Mouse (Mus musculus): ENCODE data around the gene Phf20. TPM values are rescaled to one million over a fixed set of nuclear protein-coding genes. Genes with fewer than 3 reads are reported as not detected.

The Phf20 gene
- polyA plus RNA-seq, 1 experiment: 13.4 TPM

DNA sequence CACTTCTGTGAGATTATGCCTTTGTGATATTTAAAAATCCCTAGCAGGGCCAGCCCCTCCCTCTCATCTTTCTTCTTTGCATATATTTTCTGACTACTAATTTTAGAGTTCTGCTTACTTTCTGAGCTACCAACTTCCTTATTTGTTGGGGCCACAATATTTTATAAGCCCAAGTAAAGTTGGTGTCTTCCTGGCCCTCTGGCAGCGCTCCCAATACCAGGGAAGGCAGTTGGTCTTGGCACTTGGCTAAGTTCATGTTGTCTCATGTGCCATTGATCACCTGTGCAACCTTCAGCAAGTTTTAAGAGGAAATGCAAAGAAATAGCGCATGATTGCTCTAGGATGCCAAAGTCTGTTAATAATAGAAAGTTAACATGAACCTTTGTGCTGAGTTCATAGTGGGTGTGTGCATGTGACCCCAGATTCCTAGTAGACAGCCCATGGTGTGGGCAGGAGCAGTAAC, 99.4 kb downstream of the Phf20 start:
- H3K4me3 ChIP-seq: no peak overlapping the region
- no peak for TF ChIP-seq TCF12 (IDR thresholded peaks at IDR 0.05; ENCODE audit: insufficient read depth, poor library complexity, severe bottlenecking)
- TF ChIP-seq CEBPB (IDR thresholded peaks at IDR 0.05; ENCODE audit: insufficient read depth, poor library complexity, severe bottlenecking): no peak
- no peak for TF ChIP-seq SRF (IDR thresholded peaks at IDR 0.05; ENCODE audit: control insufficient read depth, insufficient read length, low read depth)
- TF ChIP-seq MYOG (IDR thresholded peaks at IDR 0.05; ENCODE audit: control insufficient read depth in 1 of 3, insufficient read depth in 1 of 3, insufficient read length in 2 of 3, low read depth in 2 of 3): no peak
- TF ChIP-seq MAX (IDR thresholded peaks at IDR 0.05; ENCODE audit: low read depth): no peak
- no peak for TF ChIP-seq MYOD1 (IDR thresholded peaks at IDR 0.05; ENCODE audit: control insufficient read depth in 1 of 3, insufficient read length in 2 of 3, low read depth in 2 of 3)
- no peak for TF ChIP-seq TCF3 (IDR thresholded peaks at IDR 0.05; ENCODE audit: insufficient read length, low read depth)
- no peak for TF ChIP-seq REST (IDR thresholded peaks at IDR 0.05; ENCODE audit: insufficient read depth, insufficient read length)
- TF ChIP-seq POLR2AphosphoS2 (IDR thresholded peaks at IDR 0.05; ENCODE audit: insufficient read length, low read depth): no peak
- no peak for TF ChIP-seq POLR2A (IDR thresholded peaks at IDR 0.05; ENCODE audit: insufficient read length, low read depth)
- TF ChIP-seq USF1 (IDR thresholded peaks at IDR 0.05; ENCODE audit: low read depth): no peak
- TF ChIP-seq E2F4 (IDR thresholded peaks at IDR 0.05; ENCODE audit: insufficient read depth): no peak

GRCm38 (mm10) chr2:156296190-156296589, 99.9 kb downstream of the Phf20 start:
- Histone ChIP-seq H3K4me2 (ENCODE audit: low read depth) (no peak overlapping the region), H3ac (ENCODE audit: control insufficient read depth, insufficient read length) (no peak overlapping the region), H3K4me3 (no peak overlapping the region), H3K27me3 (ENCODE audit: control insufficient read depth, insufficient read depth, insufficient read length) (no peaks in the 10 kb centered on the region), H3K79me2 (ENCODE audit: control insufficient read depth, insufficient read depth) (no peaks in the 10 kb centered on the region), H3K36me3 (ENCODE audit: control insufficient read depth, insufficient read depth) (peaks cover 14% of the 10 kb centered on the region)
- TF ChIP-seq SRF (IDR thresholded peaks at IDR 0.05; ENCODE audit: control insufficient read depth, insufficient read length, low read depth): no peak
- no peak for TF ChIP-seq MYOG (IDR thresholded peaks at IDR 0.05; ENCODE audit: control insufficient read depth in 1 of 3, insufficient read depth in 1 of 3, insufficient read length in 2 of 3, low read depth in 2 of 3)
- TF ChIP-seq USF1 (IDR thresholded peaks at IDR 0.05; ENCODE audit: low read depth): no peak
- no peak for TF ChIP-seq REST (IDR thresholded peaks at IDR 0.05; ENCODE audit: insufficient read depth, insufficient read length)
- TF ChIP-seq CEBPB (IDR thresholded peaks at IDR 0.05; ENCODE audit: insufficient read depth, poor library complexity, severe bottlenecking): no peak
- no peak for TF ChIP-seq MYOD1 (IDR thresholded peaks at IDR 0.05; ENCODE audit: control insufficient read depth in 1 of 3, insufficient read length in 2 of 3, low read depth in 2 of 3)
- no peak for TF ChIP-seq TCF12 (IDR thresholded peaks at IDR 0.05; ENCODE audit: insufficient read depth, poor library complexity, severe bottlenecking)
- no peak for TF ChIP-seq E2F4 (IDR thresholded peaks at IDR 0.05; ENCODE audit: insufficient read depth)
- no peak for TF ChIP-seq MAX (IDR thresholded peaks at IDR 0.05; ENCODE audit: low read depth)
- TF ChIP-seq POLR2A (IDR thresholded peaks at IDR 0.05; ENCODE audit: insufficient read length, low read depth): no peak
- no peak for TF ChIP-seq TCF3 (IDR thresholded peaks at IDR 0.05; ENCODE audit: insufficient read length, low read depth)
- no peak for TF ChIP-seq POLR2AphosphoS2 (IDR thresholded peaks at IDR 0.05; ENCODE audit: insufficient read length, low read depth)

More for the DNA sequence above, 99.4 kb downstream of the Phf20 start:
- H3K4me2 ChIP-seq (ENCODE audit: low read depth): no peak overlapping the region
- H3K79me2 ChIP-seq (ENCODE audit: control insufficient read depth, insufficient read depth): no peaks in the 10 kb centered on the region
- H3K36me3 ChIP-seq (ENCODE audit: control insufficient read depth, insufficient read depth): peaks cover 14% of the 10 kb centered on the region
- H3ac ChIP-seq (ENCODE audit: control insufficient read depth, insufficient read length): no peak overlapping the region
- H3K27me3 ChIP-seq (ENCODE audit: control insufficient read depth, insufficient read depth, insufficient read length): no peaks in the 10 kb centered on the region

- H3K36me3 ChIP-seq (ENCODE audit: control insufficient read depth, insufficient read depth): peaks cover 14% of the 10 kb centered on the region
- no peak overlapping the region for H3ac ChIP-seq (ENCODE audit: control insufficient read depth, insufficient read length)
- H3K79me2 ChIP-seq (ENCODE audit: control insufficient read depth, insufficient read depth): no peaks in the 10 kb centered on the region
- H3K4me3 ChIP-seq: no peak overlapping the region
- no peaks in the 10 kb centered on the region for H3K27me3 ChIP-seq (ENCODE audit: control insufficient read depth, insufficient read depth, insufficient read length)
- TF ChIP-seq MYOD1 (IDR thresholded peaks at IDR 0.05; ENCODE audit: control insufficient read depth in 1 of 3, insufficient read length in 2 of 3, low read depth in 2 of 3) (no peak), MAX (IDR thresholded peaks at IDR 0.05; ENCODE audit: low read depth) (no peak), TCF12 (IDR thresholded peaks at IDR 0.05; ENCODE audit: insufficient read depth, poor library complexity, severe bottlenecking) (no peak), USF1 (IDR thresholded peaks at IDR 0.05; ENCODE audit: low read depth) (no peak), MYOG (IDR thresholded peaks at IDR 0.05; ENCODE audit: control insufficient read depth in 1 of 3, insufficient read depth in 1 of 3, insufficient read length in 2 of 3, low read depth in 2 of 3) (no peak), REST (IDR thresholded peaks at IDR 0.05; ENCODE audit: insufficient read depth, insufficient read length) (no peak), SRF (IDR thresholded peaks at IDR 0.05; ENCODE audit: control insufficient read depth, insufficient read length, low read depth) (no peak), POLR2A (IDR thresholded peaks at IDR 0.05; ENCODE audit: insufficient read length, low read depth) (no peak), CEBPB (IDR thresholded peaks at IDR 0.05; ENCODE audit: insufficient read depth, poor library complexity, severe bottlenecking) (no peak), POLR2AphosphoS2 (IDR thresholded peaks at IDR 0.05; ENCODE audit: insufficient read length, low read depth) (no peak), E2F4 (IDR thresholded peaks at IDR 0.05; ENCODE audit: insufficient read depth) (no peak), TCF3 (IDR thresholded peaks at IDR 0.05; ENCODE audit: insufficient read length, low read depth) (no peak)
- H3K4me2 ChIP-seq (ENCODE audit: low read depth): no peak overlapping the region
Measured at GRCm38 (mm10) chr2:156297653-156298052, 101.4 kb downstream of the Phf20 start.

- H3K36me3 ChIP-seq (ENCODE audit: control insufficient read depth, insufficient read depth): peaks cover 17% of the 10 kb centered on the region
- no peak overlapping the region for H3K4me3 ChIP-seq
- no peak overlapping the region for H3ac ChIP-seq (ENCODE audit: control insufficient read depth, insufficient read length)
- no peaks in the 10 kb centered on the region for H3K27me3 ChIP-seq (ENCODE audit: control insufficient read depth, insufficient read depth, insufficient read length)
- no peak for TF ChIP-seq E2F4 (IDR thresholded peaks at IDR 0.05; ENCODE audit: insufficient read depth)
- no peak for TF ChIP-seq SRF (IDR thresholded peaks at IDR 0.05; ENCODE audit: control insufficient read depth, insufficient read length, low read depth)
- TF ChIP-seq MYOD1 (IDR thresholded peaks at IDR 0.05; ENCODE audit: control insufficient read depth in 1 of 3, insufficient read length in 2 of 3, low read depth in 2 of 3): no peak
- no peak for TF ChIP-seq TCF3 (IDR thresholded peaks at IDR 0.05; ENCODE audit: insufficient read length, low read depth)
- TF ChIP-seq POLR2AphosphoS2 (IDR thresholded peaks at IDR 0.05; ENCODE audit: insufficient read length, low read depth): no peak
- no peak for TF ChIP-seq REST (IDR thresholded peaks at IDR 0.05; ENCODE audit: insufficient read depth, insufficient read length)
- TF ChIP-seq POLR2A (IDR thresholded peaks at IDR 0.05; ENCODE audit: insufficient read length, low read depth): no peak
- TF ChIP-seq CEBPB (IDR thresholded peaks at IDR 0.05; ENCODE audit: insufficient read depth, poor library complexity, severe bottlenecking): no peak
- TF ChIP-seq MYOG (IDR thresholded peaks at IDR 0.05; ENCODE audit: control insufficient read depth in 1 of 3, insufficient read depth in 1 of 3, insufficient read length in 2 of 3, low read depth in 2 of 3): peak in 2 of 3 experiments; percentile 20 to 70
- H3K4me2 ChIP-seq (ENCODE audit: low read depth): no peak overlapping the region
- H3K79me2 ChIP-seq (ENCODE audit: control insufficient read depth, insufficient read depth): no peaks in the 10 kb centered on the region
Measured at GRCm38 (mm10) chr2:156298458-156298857, 102.2 kb downstream of the Phf20 start.
